Mouse (Mus musculus): ENCODE results near the gene Ahnak.

GRCm38 (mm10) chr19:9069687-9070307 lies 80.7 kb downstream of the Ahnak start:
- TF ChIP-seq CTCF (IDR thresholded peaks at IDR 0.05; ENCODE audit: low read depth), result 0 out of 2 replicates have a peak, but pooled peaks have one; percentile 4
- TF ChIP-seq EP300 (IDR thresholded peaks at IDR 0.05; ENCODE audit: low read depth), result no peak
